Mouse (Mus musculus): ENCODE results near the gene Map3k7.
A peak's percentile ranks its signal among the peaks of the same experiment; 100 is the strongest.

Gene Map3k7

DNA sequence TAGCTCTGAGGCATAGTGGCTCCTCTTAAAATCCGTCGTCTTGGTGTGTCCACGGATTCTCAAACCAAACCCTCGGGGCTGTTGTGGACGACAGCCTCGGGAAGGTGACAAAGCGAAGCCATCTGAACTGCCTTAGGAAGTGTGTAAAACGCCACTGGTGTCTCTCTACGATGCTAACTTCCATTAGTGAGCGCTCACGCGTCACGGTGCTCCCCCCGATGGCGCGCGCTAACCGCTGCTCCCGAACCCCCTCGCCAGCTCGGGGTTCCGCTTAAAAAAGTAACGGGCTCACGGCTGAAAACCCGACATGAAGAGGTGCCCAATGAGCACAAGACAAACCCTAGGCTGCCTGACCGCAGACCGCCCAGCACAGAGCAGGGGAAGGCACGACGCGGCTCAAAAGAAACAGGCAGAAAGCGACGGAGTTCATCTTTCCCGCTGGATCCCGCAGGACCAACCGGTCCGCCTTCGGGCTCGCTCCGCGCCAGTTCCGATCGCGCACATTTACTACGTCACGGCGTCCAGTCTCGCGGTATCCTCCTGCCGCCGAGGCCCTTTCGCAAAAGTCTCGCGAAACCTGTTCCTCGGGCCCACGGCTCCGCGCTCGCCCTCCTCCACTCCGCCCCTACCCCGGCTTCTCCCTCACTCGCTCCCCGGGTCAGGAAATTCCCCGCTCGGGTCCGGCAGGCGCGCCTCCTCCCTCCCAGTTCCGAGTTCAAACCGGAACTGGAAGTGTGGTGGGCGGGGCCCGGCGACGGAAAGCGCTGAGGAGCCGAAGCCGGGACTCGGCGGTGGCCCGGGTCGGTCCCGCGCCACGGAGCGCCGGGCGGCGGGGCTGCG lies at the start of gene Map3k7:
Gene Map3k7, plus strand, starts transcription at position 744 of the 840 bp plus-strand sequence.
- DNase-seq (ENCODE audit: low read depth, low spot score): peak; percentile 96

DNA sequence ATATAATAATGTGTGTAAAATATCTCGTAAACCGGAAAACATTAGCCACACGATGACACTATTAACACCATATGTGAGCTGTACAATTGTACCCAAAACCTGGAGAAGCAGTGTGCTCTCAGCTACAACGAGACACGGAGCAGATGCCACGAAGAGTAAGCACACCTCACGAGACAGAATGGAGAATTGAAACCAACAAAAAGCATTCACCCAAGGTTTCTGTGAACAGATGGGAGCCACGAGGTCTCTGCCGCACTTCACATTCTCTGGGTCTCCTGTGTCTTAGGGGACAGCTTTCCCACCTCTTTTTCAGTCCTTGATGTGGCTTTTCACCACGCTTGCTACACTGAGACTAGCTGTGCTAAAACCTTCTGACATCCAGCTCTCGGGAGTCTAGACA lies 48.8 kb upstream of the Map3k7 start:
- DNase-seq (ENCODE audit: low read depth, low spot score): no peak

DNA sequence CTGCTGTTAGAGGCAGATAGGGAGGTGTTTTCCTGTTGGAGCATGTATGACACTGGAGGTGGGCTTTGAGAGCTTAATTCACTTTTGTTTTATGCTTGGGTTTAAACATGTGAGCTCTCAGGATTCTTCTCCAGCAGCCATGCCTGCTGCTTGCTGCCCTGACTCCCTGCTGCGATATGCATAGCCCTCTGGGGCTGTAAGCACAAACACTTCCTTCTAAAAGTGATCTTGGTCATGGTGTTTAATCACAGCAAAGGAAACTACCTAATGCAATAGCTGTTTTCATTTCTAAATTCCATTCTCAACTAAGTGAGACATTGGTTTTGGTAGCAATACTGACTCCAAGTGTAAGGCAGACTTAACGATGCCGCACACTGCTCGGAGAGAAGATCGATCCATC lies 45.2 kb upstream of the Map3k7 start:
- DNase-seq (ENCODE audit: low read depth, low spot score): no peak

DNA sequence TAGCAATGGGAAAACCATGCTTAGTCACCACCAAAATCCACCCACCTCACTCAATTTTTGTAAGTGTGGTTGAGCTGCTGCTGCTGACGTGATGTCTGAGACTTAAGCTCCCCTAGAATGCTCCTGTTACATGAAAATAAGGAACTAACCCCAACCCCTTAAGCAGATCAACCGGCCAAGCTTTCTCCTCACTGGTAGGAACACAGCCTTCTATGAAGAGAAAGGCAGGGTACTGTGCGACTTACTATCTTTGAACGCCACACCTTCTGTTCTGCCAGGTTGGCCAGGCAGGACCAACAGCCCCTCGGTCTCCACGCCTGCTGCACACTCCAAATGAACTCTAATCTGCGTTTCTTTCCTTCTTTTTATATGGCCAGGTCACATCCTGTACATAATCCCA lies 41.7 kb upstream of the Map3k7 start:
- DNase-seq (ENCODE audit: low read depth, low spot score): no peak

DNA sequence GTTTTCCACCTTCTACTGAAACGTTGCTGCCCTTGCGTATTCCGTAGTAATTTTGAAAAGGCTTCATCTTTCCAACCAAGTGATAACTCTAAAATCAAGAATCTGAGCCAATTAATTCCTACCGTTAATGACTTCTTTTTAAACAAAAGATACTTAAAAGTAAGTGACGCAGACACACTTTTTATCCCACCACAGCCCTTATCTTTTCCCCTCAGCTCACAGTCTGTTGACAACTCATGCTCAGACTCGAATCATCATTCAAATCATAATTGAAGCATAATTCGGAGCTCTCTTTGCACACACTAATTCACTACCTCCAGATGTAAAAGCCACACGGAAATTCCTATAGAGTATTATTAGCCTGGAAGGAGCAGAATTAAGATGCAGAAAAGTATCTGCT lies 40.5 kb upstream of the Map3k7 start:
- no peak for DNase-seq (ENCODE audit: low read depth, low spot score)

DNA sequence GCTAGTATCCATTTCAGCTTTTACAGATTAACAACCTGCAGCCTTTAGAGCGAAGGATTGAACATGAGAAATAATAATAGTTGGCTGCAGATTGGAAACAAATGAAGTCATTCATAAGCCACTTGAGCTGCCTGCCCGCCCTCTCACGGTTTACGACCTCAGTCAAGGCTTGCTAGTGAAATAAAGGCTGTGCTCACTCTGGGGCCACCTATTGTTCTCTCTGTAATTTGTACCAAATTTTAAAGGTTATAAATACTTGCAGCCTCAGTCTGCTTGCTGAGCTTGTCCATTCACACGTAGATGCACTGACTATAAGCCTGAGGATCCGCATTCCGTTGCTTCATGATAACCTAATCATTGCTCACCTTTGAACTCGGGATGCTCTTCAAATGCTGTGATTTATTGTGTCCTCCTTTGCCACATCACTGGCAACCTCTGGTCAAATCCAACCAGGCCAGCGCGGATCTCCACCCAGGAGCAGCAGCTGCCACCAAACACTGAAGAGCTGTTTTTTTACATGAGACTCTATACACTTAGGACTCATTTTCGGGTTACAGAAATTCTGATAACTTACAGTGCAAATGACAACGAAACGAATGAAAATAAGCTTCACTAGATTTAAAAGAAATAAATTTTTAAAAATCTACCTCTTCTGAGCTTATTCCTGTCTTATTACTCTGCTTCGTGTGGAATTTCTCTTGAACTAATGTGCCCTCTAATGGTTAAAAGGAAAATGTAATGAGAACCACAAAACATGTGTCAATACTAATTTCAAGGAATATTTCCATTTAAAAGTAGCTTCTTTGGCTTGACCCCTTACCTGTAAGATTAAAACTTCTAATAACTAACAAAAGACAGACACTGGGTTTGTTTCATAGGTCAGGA lies 39.4 kb upstream of the Map3k7 start:
- no peak for DNase-seq (ENCODE audit: low read depth, low spot score)

DNA sequence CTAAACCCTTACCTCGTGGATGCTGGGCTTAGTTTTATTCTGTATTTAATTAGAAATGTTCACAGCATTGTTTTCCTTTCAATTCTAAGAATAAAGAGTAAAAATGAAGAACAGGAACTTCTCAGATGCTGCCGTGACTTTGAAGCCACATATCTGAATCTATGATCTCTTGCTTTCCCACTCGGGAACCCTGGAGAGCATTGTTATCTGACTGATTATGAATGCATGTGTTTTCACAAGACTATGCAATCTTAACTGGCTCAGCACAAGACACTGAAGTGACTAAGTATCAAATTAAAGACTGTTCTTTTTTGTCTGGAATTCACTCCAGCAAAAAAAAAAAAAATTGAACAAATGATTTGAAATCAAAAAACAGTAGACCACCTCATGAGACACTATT lies 30.7 kb upstream of the Map3k7 start:
- no peak for DNase-seq (ENCODE audit: low read depth, low spot score)

DNA sequence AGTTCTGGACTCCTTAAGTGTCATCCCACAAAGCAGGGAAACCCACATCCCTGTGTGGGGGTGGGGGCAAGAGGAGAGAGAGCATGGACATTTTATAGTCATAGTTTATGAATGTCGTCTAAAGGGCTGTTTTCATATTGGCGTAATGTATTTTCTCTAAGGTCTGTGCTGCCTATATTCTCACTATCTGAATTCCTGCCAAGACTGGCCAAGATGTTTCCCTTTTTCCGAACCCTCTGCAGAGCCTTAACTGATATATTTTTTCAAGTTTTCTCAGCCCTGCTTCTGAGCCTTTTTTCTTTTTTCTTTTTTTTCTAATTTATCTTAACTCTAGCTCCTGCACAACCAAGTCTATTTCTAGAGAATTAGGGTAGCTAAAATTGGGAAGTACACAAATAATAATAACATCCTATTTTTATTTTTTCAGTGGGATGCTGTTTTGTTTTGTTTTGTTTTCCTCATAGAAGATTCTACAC lies 28.0 kb upstream of the Map3k7 start:
- no peak for DNase-seq (ENCODE audit: low read depth, low spot score)

DNA sequence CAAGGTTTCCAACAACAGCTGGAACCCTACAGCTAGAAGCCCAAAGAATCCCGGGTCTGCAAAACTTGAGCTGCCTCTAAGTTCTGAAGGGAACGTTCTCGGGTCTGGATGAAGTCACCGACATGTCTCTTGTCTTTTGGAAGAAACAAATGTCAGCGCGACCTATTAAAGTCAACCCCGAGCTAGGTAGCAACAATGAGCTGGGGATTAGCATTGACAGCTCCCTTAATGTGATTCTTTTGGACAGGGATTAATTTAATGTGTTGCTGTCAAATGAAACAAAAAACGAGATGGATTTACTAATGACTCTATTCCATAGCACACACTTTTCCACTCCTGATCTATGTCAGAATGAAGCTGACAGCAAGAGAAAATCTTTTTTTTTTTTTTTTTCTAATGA lies 27.5 kb upstream of the Map3k7 start:
- no peak for DNase-seq (ENCODE audit: low read depth, low spot score)

DNA sequence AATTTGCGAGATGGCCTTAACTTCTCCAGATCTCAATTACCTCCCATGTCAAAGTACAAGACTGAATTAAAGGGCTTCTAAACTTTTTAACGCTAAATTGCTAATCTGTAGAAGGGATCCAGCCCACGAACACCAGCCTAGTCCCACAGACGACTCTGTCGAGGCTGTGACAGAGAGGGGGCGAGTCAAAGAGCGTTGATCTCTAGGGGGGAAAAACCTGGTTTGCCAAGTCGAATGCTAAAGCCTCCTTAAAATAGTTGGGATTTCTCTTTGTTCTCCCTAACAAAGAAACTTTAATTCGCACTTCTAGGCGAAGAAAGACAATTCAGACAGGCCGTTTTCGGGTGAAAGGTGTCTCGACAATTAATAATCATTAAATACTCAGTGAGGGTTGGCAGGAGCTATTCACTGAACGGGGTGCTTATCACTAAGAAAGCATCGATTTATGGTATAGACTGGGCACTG lies 27.0 kb upstream of the Map3k7 start:
- DNase-seq (ENCODE audit: low read depth, low spot score): no peak

DNA sequence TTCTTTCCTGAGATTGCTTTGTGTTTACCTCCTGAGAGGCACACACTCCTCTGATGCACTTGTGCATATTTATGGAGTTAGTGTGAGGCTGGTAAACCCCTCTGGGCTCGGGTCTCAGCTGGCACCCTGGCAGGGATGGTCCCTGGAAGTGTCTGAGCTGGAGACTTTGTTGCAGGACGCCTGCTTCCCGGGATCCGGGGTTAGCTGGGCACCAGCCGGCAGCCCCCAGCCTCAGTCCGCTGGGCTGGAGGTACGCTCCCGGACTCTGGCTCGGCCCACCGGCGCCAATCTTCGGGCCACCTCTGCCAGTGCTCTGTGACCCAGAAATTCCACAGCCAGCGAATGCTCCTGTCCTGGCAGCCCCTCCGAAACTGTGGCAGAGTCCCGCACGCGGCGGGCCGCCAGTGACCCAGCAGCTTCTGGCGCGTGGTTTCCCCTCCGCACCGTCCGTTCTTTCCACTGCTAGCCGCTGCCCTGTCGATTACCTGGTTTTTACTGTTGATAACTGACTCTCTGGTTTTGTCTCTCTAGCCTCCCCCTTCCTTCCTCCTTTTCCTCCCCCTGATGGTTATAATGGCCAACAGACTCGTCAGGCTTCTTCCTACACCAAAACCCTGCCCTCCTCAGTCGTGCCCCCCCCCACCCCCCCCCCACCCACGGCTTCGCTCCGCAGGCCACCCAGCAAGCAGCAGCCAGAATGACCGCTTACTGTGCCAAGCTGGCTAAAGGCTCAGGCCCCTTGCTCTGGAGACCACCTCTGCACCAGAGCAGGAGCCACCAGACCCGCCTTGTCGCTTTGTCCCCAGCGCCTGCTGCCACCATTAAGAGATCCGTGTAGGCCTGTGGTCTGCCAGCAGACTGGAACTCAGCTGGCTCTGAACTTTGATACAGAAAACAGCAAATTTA lies 26.3 kb upstream of the Map3k7 start:
- DNase-seq (ENCODE audit: low read depth, low spot score): peak; percentile 3

DNA sequence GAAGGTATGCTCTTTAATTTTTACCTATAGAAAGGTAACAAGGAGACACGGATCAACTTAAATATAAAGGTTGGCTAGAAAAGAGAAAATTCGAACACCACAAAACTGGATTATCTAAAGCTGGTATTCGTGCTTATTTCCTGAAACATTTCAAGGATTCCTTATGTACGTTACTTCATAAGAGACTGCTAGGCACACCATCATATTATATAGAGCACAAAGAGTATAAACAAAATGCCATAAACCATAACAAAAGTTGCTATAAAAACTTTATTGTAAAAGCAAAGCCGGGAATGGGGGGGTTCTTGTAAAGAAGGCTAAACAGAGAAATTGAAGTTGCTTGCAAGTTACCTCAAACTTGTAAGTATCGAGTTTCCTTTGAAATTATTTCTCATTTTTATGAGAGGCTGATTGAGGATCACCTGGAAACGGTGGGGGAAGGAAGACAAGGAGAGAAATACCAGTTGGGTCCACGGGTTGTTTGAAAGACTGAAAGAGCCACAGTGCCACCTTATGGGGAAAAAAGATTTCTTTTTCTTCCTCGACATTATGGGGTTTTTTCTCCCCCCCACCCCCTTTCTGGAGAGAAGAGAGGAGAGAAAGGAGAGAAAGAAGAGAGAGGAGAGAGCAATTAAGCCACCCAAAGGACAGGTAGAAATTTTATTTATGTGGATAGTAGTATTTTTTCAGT lies 25.3 kb upstream of the Map3k7 start:
- DNase-seq (ENCODE audit: low read depth, low spot score): peak; percentile 52

DNA sequence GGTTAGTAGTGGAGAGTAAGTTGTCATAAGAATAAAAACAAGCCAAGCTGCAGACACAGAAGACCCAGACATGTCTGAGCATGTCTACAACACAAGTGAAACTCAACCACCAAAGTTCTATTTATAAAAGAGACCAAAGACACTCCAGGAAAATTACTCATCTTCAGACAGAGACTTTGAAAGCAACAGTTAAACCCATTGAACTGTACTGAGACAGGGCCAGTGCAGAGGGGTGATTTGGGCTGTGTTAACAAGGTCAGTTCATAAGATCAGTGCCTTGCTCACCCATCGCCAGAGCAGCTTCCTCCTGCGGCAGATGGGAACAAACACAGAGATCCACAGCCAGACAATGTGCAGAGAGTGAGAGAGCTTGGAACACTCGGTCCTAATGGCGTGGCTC lies 22.3 kb upstream of the Map3k7 start:
- no peak for DNase-seq (ENCODE audit: low read depth, low spot score)

DNA sequence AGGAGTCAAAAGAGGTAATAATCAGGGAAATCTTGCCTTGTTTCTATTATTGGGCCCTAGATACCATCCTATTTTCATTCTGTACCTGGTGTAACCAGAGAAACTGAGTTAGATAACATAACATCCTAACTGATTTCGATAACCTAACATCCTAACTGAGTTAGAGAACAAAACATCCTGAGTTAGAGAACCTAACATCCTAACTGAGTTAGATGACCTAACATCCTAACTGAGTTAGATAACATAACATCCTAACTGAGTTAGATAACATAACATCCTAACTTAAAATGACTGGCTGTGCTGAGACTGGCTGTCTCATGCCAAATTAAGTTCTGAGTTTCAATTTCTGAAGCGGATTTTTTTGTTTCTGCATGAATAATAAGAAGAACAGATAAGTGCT lies 20.9 kb upstream of the Map3k7 start:
- no peak for DNase-seq (ENCODE audit: low read depth, low spot score)

DNA sequence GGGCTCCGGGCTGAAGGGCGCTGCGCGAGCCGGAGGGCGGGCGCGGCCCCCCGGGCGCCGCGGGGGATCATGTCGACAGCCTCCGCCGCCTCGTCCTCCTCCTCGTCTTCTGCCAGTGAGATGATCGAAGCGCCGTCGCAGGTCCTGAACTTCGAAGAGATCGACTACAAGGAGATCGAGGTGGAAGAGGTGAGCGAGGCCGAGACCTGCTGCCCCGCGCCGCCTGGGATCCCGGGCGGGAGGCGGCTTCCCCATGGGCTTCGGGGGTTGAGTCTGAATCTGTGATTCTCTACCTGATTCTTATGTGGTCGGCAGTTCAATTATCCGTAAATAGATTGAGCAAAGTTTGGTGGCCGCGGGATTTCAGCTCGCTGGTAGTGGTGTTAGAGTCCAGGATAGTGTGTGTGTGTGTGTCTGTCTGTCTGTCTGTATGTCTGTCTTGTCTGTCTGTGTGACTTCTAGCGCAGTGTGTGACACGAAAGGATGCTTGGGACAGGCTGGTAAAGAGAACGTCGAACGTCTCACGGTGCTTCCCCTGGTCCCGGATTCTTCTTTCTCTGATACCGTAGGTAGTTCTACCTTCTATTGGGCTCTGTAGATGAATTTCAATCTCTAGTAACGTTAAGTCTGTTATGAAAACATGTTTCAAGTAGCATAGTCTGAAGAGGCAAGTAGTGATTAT lies 438 bp downstream of the Map3k7 start:
- peak; percentile 57 for DNase-seq (ENCODE audit: low read depth, low spot score)

DNA sequence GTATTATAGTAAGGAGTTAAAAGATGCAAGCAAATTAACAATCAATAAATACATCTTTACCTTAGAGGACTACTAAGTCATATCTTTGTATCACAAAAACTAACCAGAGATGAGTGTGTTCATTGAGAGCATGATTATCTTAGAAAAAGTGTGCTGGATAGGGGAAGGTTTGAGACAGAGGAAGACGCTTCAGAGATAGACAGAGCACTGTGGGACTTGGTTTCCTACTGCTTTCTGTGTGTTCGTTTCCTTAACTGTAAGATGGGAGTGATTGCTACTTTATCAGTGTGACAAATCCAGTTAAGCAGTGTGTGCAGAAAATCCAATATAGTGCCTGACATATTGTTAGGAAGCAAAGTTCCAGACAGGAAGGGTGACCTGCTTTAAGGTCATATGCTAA lies 1.3 kb downstream of the Map3k7 start:
- no peak for DNase-seq (ENCODE audit: low read depth, low spot score)

DNA sequence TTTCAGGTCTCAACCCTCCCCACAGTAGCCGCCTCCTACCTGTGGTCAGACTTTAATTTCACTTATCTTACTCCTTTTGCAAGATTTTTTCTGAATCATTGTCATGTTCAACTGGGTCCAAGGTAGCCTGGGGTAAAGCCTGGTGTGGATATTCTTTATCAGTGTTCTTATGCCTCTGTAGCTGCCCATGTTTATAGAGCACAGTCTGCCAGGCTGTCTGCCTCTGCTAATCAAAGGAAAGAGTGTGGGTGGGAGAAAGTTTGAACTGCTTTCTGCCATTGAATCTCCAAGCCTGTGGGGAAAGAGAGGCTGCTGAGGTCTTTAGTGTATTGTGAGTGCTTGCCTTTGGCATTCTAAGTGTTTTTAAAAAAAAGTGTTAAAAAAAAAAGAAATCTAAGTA lies 7.5 kb downstream of the Map3k7 start:
- no peak for DNase-seq (ENCODE audit: low read depth, low spot score)

DNA sequence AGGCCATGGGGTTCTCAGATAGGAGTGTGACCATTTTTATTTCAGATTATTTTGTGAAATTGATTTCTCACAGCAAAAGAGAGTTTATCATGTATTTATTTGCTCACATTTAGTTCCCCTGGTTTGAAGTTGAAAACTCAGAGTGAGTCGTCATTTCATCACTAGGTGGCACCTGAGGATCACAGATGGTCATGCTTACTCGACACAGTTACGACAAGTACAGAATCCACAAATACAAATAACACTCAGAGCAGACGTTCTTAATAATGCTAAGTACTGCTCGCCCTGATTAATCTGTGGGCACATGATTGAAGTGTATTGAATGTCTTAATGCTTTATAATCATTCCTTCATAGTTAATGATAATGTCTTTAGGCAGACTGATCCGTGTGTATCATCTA lies 8.3 kb downstream of the Map3k7 start:
- DNase-seq (ENCODE audit: low read depth, low spot score): peak; percentile 63

DNA sequence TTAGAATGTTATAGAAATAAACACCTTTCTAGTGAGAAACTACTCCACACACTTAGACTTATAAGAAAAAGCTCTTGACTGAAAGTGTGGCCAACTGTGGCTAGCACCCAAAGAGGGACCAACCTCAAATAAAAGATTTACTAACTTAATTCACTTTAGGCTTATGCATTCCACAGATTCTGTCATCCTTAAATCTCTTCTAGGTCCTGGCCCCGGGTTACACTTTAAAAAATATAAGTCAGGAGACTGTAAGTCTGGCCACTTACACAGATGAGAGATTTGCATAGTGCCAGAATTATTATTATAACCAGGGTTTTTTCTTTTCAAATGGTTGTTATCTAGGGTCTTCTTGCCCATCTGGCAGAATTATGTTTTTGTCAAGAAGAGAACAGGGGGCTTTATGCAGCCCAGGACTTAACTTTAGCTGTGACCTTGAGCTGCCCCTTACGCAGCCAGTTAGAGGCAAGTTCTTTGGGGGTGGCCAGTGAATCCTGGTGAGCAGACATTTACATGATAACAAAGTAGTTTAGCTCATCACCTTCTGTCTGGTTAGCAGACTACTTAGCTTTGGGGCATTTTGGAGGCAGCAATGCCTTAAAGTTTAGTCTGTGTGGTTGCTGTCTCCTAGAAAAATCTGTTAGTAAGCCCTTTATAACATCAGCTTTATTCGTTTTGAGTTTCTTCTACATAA lies 11.5 kb downstream of the Map3k7 start:
- no peak for DNase-seq (ENCODE audit: low read depth, low spot score)

DNA sequence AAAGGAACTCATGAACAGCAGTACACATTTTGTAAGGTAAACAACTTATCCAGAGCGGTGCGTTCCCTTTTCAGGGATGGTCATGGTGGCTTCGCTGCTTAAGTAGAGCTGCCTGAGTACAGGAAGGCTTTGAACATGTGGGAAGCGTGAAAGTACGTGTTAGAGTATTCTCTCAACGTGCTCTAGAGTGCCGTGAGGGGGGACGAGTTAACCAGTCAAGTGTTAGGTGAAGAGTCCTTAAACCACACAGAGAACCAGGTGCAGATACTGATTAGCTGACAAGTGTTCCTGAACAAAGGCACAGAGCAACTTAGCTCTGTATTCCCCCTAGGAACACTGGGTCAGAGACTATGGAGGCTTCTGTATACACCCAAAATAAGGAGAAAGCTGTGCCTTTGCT lies 18.0 kb downstream of the Map3k7 start:
- DNase-seq (ENCODE audit: low read depth, low spot score): no peak

All from CD4-positive, CD25-positive, alpha-beta regulatory T cell, adult 2 months (primary cell).